ENCODE assay signal across 7 mouse cellular contexts in the genomic region with DNA sequence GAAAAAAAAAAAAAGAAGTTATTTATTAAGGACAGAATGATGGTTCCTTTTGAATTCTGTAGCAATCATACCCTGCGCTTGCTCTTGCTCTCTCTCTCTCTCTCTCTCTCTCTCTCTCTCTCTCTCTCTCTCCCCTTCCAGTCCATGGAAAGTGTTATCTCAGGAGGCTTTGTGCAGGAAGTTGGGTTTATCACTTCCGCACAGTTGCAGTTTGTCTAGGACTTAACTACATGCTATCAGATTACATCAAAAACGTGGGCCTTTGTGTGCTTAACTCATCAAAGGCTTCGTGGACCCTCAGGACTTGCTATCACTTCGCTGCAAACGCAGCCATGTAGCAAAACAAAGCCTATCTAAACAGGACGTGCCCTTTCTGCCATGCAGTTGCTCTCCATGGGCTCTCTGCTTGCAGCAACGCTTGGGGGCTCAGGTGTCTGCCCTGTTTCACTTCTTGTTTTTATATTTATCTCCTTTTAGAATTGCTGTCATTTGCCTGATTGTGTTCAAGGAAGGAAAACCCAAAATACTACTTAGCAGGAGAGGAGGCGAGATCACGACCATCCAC. TPM values are rescaled to one million over a fixed set of nuclear protein-coding genes. Genes with fewer than 3 reads are reported as not detected.
DNase-seq lines count a peak whose midpoint lies in the region; ATAC-seq lines count a peak whose summit lies in the region.

No protein-coding gene starts in this region.

- peak; percentile 30 for DNase-seq in spleen, adult 12 weeks (ENCODE audit: low spot score)
- DNase-seq in spleen, postnatal 14 days (ENCODE audit: low spot score in 2 of 2), result no peak
- DNase-seq in forelimb bud, embryonic 11.5 days (ENCODE audit: low read depth, low spot score), result peak; percentile 16
- DNase-seq in lung, postnatal 36 days, result peak; percentile 32
- DNase-seq in frontal cortex, postnatal 36 days (ENCODE audit: low spot score in 2 of 2), result no peak
- no peak for DNase-seq in left cerebral cortex, postnatal 4 days

- ATAC-seq in erythroid progenitor cell, adult 5-6 weeks (replicated peaks; ENCODE audit: low FRiP score, poor library complexity, severe bottlenecking), result no peak

- intact Hi-C loops in left cerebral cortex, postnatal 4 days (cut with DNase I), result no loop called here

RNA-seq across cellular contexts. Expression of gene Exoc6, which starts 56.2 kb away (rescaled TPM):
- 10 to 100 TPM; 54.5 to 55.5 TPM for total RNA-seq in left cerebral cortex, postnatal 4 days (2021)
- total RNA-seq in erythroid progenitor cell, adult 5-6 weeks (2015; ENCODE audit: low replicate concordance), result 26.3 and 32.7 TPM in 2 replicates
- 39.3 and 39.6 TPM in 2 replicates for total RNA-seq in erythroid progenitor cell, adult 5-6 weeks (2017; ENCODE audit: low replicate concordance)

RNA-seq across cellular contexts. Expression of gene Hhex, which starts 59.4 kb away (rescaled TPM):
- 1 to 10 TPM; 1.8 to 2.8 TPM for total RNA-seq in left cerebral cortex, postnatal 4 days (2021)
- 21.3 and 21.8 TPM in 2 replicates for total RNA-seq in erythroid progenitor cell, adult 5-6 weeks (2015; ENCODE audit: low replicate concordance)
- total RNA-seq in erythroid progenitor cell, adult 5-6 weeks (2017; ENCODE audit: low replicate concordance), result 4.4 and 5.4 TPM in 2 replicates

Comparison
In these comparisons a context has a peak if more than half of its experiments do, and no peak if none do; other contexts are left out.
1. DNase-seq: peak in spleen, adult 12 weeks (single experiment), forelimb bud, embryonic 11.5 days (single experiment) and lung, postnatal 36 days (single experiment); none in spleen, postnatal 14 days (0 of 2), frontal cortex, postnatal 36 days (0 of 2) and left cerebral cortex, postnatal 4 days (single experiment).